Mouse (Mus musculus): ENCODE measurements at regions not wholly inside any gene's neighbourhood (a gene's known extent, or its start where the extent isn't known, plus 50 kb on each side); places are given as distances from the start of the nearest gene placed in this dataset.

GRCm38 (mm10) chr9:47276303-47277005 lies 253.5 kb upstream of the Cadm1 start:
- H3K9me3 ChIP-seq (ENCODE audit: control insufficient read depth, low read length): no peaks in the 10 kb centered on the region
- ATAC-seq (ENCODE audit: low read depth): no peak
- no peak overlapping the region for H3K4me2 ChIP-seq (ENCODE audit: low read depth, low read length)
- H3K4me1 ChIP-seq (ENCODE audit: control insufficient read depth, insufficient read depth, low read length): peaks cover 13% of the 10 kb centered on the region; the same call in 1 of the 2 replicates
- H3K36me3 ChIP-seq (ENCODE audit: control insufficient read depth, insufficient read depth, low read length): no peaks in the 10 kb centered on the region
- no peak overlapping the region for H3K4me3 ChIP-seq (ENCODE audit: low read depth, low read length)
- H3K9ac ChIP-seq (replicated peaks; ENCODE audit: low read depth, low read length): no peak overlapping the region
- WGBS: 45% methylated on average over 12 of the region's 12 CpGs
- no peak overlapping the region for H3K27ac ChIP-seq (ENCODE audit: low read depth, low read length)
- H3K27me3 ChIP-seq (ENCODE audit: control insufficient read depth, insufficient read depth, low read length): no peaks in the 10 kb centered on the region

DNA sequence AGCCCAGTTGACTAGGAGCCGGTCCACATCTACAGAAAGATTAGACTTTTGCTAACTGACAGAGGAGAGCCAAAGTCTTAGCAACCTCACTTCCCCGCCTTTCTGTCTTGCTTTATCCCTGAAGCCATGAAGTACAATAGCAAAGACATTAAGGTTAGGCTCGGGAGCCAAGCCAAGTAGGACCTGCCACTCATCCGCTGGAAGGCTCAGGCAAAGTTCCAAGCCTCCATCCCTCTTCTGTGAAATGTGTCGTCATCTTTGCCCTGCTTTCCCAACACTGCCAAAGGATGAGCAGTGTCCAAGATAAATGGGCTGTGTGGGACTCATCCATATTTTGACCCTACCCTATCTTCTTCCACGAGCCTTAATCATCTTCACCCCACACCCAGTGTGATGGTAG lies 250.6 kb upstream of the Cadm1 start:
- ATAC-seq (ENCODE audit: low read depth): no peak
- 80% methylated on average over 6 of the region's 6 CpGs for WGBS
- Histone ChIP-seq H3K36me3 (ENCODE audit: control insufficient read depth, insufficient read depth, low read length) (no peaks in the 10 kb centered on the region), H3K9me3 (ENCODE audit: control insufficient read depth, low read length) (no peaks in the 10 kb centered on the region), H3K27ac (ENCODE audit: low read depth, low read length) (no peak overlapping the region), H3K27me3 (ENCODE audit: control insufficient read depth, insufficient read depth, low read length) (no peaks in the 10 kb centered on the region), H3K4me2 (ENCODE audit: low read depth, low read length) (no peak overlapping the region), H3K4me3 (ENCODE audit: low read depth, low read length) (no peak overlapping the region), H3K9ac (replicated peaks; ENCODE audit: low read depth, low read length) (no peak overlapping the region), H3K4me1 (ENCODE audit: control insufficient read depth, insufficient read depth, low read length) (peaks cover 13% of the 10 kb centered on the region; the same call in 1 of the 2 replicates)

GRCm38 (mm10) chr9:47280146-47280545 lies 249.8 kb upstream of the Cadm1 start:
- ATAC-seq (ENCODE audit: low read depth): no peak
- WGBS: 22% methylated on average over 7 of the region's 7 CpGs
- Histone ChIP-seq H3K27me3 (ENCODE audit: control insufficient read depth, insufficient read depth, low read length) (no peaks in the 10 kb centered on the region), H3K9ac (replicated peaks; ENCODE audit: low read depth, low read length) (no peak overlapping the region), H3K4me1 (ENCODE audit: control insufficient read depth, insufficient read depth, low read length) (peaks cover 13% of the 10 kb centered on the region; the same call in 1 of the 2 replicates), H3K4me3 (ENCODE audit: low read depth, low read length) (no peak overlapping the region), H3K36me3 (ENCODE audit: control insufficient read depth, insufficient read depth, low read length) (no peaks in the 10 kb centered on the region), H3K9me3 (ENCODE audit: control insufficient read depth, low read length) (no peaks in the 10 kb centered on the region), H3K4me2 (ENCODE audit: low read depth, low read length) (no peak overlapping the region), H3K27ac (ENCODE audit: low read depth, low read length) (peak overlapping the region; percentile 50)

DNA sequence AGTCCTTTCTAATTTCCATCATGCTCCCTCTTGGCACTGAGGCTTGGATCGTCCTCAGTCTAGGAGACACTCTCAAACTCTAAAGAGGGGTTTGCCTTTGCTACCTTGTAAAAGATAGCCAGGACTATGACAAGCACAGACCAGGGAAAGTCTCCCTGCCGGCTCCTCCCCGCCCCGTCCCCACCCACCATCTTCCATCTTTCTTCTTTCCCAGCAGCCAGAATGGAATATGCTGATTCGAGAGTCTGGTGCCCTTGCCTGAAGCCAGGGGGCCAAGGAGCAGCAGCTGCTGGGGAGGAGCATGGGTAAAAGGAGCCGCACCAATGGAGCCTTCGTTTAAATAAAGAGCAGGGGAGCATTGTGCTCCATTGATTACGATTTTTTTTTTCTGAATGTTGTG lies 249.4 kb upstream of the Cadm1 start:
- 25% methylated on average over 8 of the region's 8 CpGs for WGBS
- Histone ChIP-seq H3K9ac (replicated peaks; ENCODE audit: low read depth, low read length) (no peak overlapping the region), H3K4me1 (ENCODE audit: control insufficient read depth, insufficient read depth, low read length) (peaks cover 13% of the 10 kb centered on the region; the same call in 1 of the 2 replicates), H3K9me3 (ENCODE audit: control insufficient read depth, low read length) (no peaks in the 10 kb centered on the region), H3K36me3 (ENCODE audit: control insufficient read depth, insufficient read depth, low read length) (no peaks in the 10 kb centered on the region), H3K27me3 (ENCODE audit: control insufficient read depth, insufficient read depth, low read length) (no peaks in the 10 kb centered on the region), H3K4me3 (ENCODE audit: low read depth, low read length) (no peak overlapping the region), H3K4me2 (ENCODE audit: low read depth, low read length) (no peak overlapping the region), H3K27ac (ENCODE audit: low read depth, low read length) (peak overlapping the region; percentile 50)
- ATAC-seq (ENCODE audit: low read depth): no peak

GRCm38 (mm10) chr9:47283746-47284455 lies 246.1 kb upstream of the Cadm1 start:
- H3K9ac ChIP-seq (replicated peaks; ENCODE audit: low read depth, low read length): no peak overlapping the region
- H3K9me3 ChIP-seq (ENCODE audit: control insufficient read depth, low read length): no peaks in the 10 kb centered on the region
- H3K4me2 ChIP-seq (ENCODE audit: low read depth, low read length): no peak overlapping the region
- H3K36me3 ChIP-seq (ENCODE audit: control insufficient read depth, insufficient read depth, low read length): no peaks in the 10 kb centered on the region
- no peak overlapping the region for H3K4me3 ChIP-seq (ENCODE audit: low read depth, low read length)
- peaks cover 13% of the 10 kb centered on the region; the same call in 1 of the 2 replicates for H3K4me1 ChIP-seq (ENCODE audit: control insufficient read depth, insufficient read depth, low read length)
- ATAC-seq (ENCODE audit: low read depth): no peak
- H3K27me3 ChIP-seq (ENCODE audit: control insufficient read depth, insufficient read depth, low read length): no peaks in the 10 kb centered on the region
- no peak overlapping the region for H3K27ac ChIP-seq (ENCODE audit: low read depth, low read length)
- 49% methylated on average over 4 of the region's 4 CpGs for WGBS

- Histone ChIP-seq H3K27ac (ENCODE audit: low read depth, low read length) (no peak overlapping the region), H3K4me2 (ENCODE audit: low read depth, low read length) (no peak overlapping the region), H3K9ac (replicated peaks; ENCODE audit: low read depth, low read length) (no peak overlapping the region), H3K36me3 (ENCODE audit: control insufficient read depth, insufficient read depth, low read length) (no peaks in the 10 kb centered on the region), H3K4me3 (ENCODE audit: low read depth, low read length) (no peak overlapping the region), H3K4me1 (ENCODE audit: control insufficient read depth, insufficient read depth, low read length) (no peaks in the 10 kb centered on the region), H3K9me3 (ENCODE audit: control insufficient read depth, low read length) (no peaks in the 10 kb centered on the region), H3K27me3 (ENCODE audit: control insufficient read depth, insufficient read depth, low read length) (no peaks in the 10 kb centered on the region)
- WGBS: 81% methylated on average over 9 of the region's 9 CpGs
- no peak for ATAC-seq (ENCODE audit: low read depth)
Observed at GRCm38 (mm10) chr9:47286930-47287722, 242.8 kb upstream of the Cadm1 start.

DNA sequence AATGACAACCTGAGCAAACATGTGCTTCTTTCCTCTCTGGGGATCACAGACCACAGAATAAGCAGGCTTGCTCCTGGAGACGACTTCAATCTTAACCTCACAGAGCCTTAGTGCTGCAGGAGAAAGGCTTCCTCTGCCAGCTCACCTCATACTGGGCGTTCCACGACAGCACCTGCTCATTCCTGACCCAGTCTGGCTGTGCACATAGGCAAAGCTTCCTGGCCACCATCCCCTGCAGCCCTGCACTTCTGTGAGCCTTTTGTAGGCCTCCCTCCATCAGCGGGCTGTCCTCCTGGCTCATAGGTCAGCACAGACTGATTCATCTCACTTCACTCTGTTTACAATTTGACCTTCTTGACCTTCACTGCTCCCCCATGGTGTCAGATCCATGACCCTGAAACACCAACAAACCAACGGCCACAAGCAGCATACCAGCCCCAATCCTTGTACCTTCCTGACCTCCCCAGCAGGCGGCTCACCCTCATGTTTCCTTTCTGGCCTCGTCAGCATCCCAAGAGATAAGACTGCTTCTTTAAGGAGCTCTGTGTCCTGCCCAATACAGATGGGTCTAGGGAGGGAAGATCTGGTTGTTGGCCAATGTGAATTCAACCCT lies 241.3 kb upstream of the Cadm1 start:
- H3K27me3 ChIP-seq (ENCODE audit: control insufficient read depth, insufficient read depth, low read length): no peaks in the 10 kb centered on the region
- 52% methylated on average over 7 of the region's 7 CpGs for WGBS
- H3K27ac ChIP-seq (ENCODE audit: low read depth, low read length): no peak overlapping the region
- H3K4me3 ChIP-seq (ENCODE audit: low read depth, low read length): no peak overlapping the region
- no peaks in the 10 kb centered on the region for H3K4me1 ChIP-seq (ENCODE audit: control insufficient read depth, insufficient read depth, low read length)
- no peaks in the 10 kb centered on the region for H3K36me3 ChIP-seq (ENCODE audit: control insufficient read depth, insufficient read depth, low read length)
- H3K9ac ChIP-seq (replicated peaks; ENCODE audit: low read depth, low read length): no peak overlapping the region
- no peak overlapping the region for H3K4me2 ChIP-seq (ENCODE audit: low read depth, low read length)
- H3K9me3 ChIP-seq (ENCODE audit: control insufficient read depth, low read length): no peaks in the 10 kb centered on the region
- ATAC-seq (ENCODE audit: low read depth): no peak

- Histone ChIP-seq H3K36me3 (ENCODE audit: control insufficient read depth, insufficient read depth, low read length) (no peaks in the 10 kb centered on the region), H3K27ac (ENCODE audit: low read depth, low read length) (no peak overlapping the region), H3K4me2 (ENCODE audit: low read depth, low read length) (no peak overlapping the region), H3K9ac (replicated peaks; ENCODE audit: low read depth, low read length) (no peak overlapping the region), H3K27me3 (ENCODE audit: control insufficient read depth, insufficient read depth, low read length) (no peaks in the 10 kb centered on the region), H3K4me1 (ENCODE audit: control insufficient read depth, insufficient read depth, low read length) (no peaks in the 10 kb centered on the region), H3K4me3 (ENCODE audit: low read depth, low read length) (no peak overlapping the region), H3K9me3 (ENCODE audit: control insufficient read depth, low read length) (no peaks in the 10 kb centered on the region)
- no peak for ATAC-seq (ENCODE audit: low read depth)
- WGBS: 94% methylated on average over 1 of the region's 1 CpGs
Observed at GRCm38 (mm10) chr9:47300633-47301032, 229.3 kb upstream of the Cadm1 start.

Measured in neural tube, embryonic 14.5 days (tissue).